Mouse (Mus musculus) embryonic facial prominence, embryonic 14.5 days (tissue): Measurements from ENCODE around the gene Cpne6. TPM values are rescaled to one million over a fixed set of nuclear protein-coding genes. Genes with fewer than 3 reads are reported as not detected.
A peak's percentile ranks its signal among the peaks of the same experiment; 100 is the strongest.

Source experiments
- ATAC-seq: fragments of 200-750 bp; cut with Nextera tagmentation; 2 replicates; pipeline ENCODE4 v1.8.0; 2017; ENCODE audit warnings: low read depth, moderate number of reproducible peaks, moderate TSS enrichment
- DNase-seq: peaks from one replicate; pipeline ENCODE4 v3.0.0-alpha.2; 2015; ENCODE audit warnings: low spot score
- H3K27ac ChIP-seq: fragments of 300-500 bp; sonication (generic); replicated peaks from 2 replicates; pipeline ENCODE4 v1.5.1; 2014; ENCODE audit warnings: low read depth, mild to moderate bottlenecking, low read length, moderate library complexity
- H3K27me3 ChIP-seq: fragments of 300-500 bp; sonication (generic); replicated peaks from 2 replicates; pipeline ENCODE4 v1.6.1; 2014; ENCODE audit warnings: low read length; ENCODE audit not compliant: control insufficient read depth, insufficient read depth
- H3K36me3 ChIP-seq: fragments of 300-500 bp; sonication (generic); 2 replicates; pipeline ENCODE4 v1.6.1; 2014; ENCODE audit warnings: low read length, mixed read lengths; ENCODE audit not compliant: control insufficient read depth, insufficient read depth
- H3K4me1 ChIP-seq: fragments of 300-500 bp; sonication (generic); 2 replicates; pipeline ENCODE4 v1.6.1; 2014; ENCODE audit warnings: antibody characterized with exemption, low read length; ENCODE audit not compliant: control insufficient read depth, insufficient read depth
- H3K4me2 ChIP-seq: fragments of 300-500 bp; sonication (generic); 2 replicates; pipeline ENCODE4 v1.6.1; 2014; ENCODE audit warnings: low read depth, mild to moderate bottlenecking, low read length, moderate library complexity, mixed read lengths
- H3K4me3 ChIP-seq: fragments of 300-500 bp; sonication (generic); 2 replicates; pipeline ENCODE4 v1.5.1; 2014; ENCODE audit warnings: low read depth, mild to moderate bottlenecking, low read length
- H3K9ac ChIP-seq: fragments of 300-500 bp; sonication (generic); 2 replicates; pipeline ENCODE4 v1.6.1; 2014; ENCODE audit warnings: low read depth, mild to moderate bottlenecking, low read length, moderate library complexity, mixed read lengths
- H3K9me3 ChIP-seq: fragments of 300-500 bp; sonication (generic); 2 replicates; pipeline ENCODE4 v1.6.1; 2016; ENCODE audit warnings: low read length; ENCODE audit not compliant: control insufficient read depth
- WGBS: fragments of 180-500 bp; shearing (Covaris S2); extraction: QIAGEN DNeasy Blood & Tissue Kit; methylation state at CpG from one replicate; pipeline ENCODE4 v1.1.7; 2014; 5-methylcytosine and 5-hydroxymethylcytosine counted together
- polyA plus RNA-seq: library from polyadenylated mRNA; unstranded; fragments of >200 nt; fragmentation: Nextera tagmentation; extraction: Ambion mirVana; gene quantifications from 2 replicates; pipeline ENCODE4 v1.2.1, GENCODE M21; 2014

Gene Cpne6
- polyA plus RNA-seq = 3.7 and 5.2 TPM in 2 replicates

DNA sequence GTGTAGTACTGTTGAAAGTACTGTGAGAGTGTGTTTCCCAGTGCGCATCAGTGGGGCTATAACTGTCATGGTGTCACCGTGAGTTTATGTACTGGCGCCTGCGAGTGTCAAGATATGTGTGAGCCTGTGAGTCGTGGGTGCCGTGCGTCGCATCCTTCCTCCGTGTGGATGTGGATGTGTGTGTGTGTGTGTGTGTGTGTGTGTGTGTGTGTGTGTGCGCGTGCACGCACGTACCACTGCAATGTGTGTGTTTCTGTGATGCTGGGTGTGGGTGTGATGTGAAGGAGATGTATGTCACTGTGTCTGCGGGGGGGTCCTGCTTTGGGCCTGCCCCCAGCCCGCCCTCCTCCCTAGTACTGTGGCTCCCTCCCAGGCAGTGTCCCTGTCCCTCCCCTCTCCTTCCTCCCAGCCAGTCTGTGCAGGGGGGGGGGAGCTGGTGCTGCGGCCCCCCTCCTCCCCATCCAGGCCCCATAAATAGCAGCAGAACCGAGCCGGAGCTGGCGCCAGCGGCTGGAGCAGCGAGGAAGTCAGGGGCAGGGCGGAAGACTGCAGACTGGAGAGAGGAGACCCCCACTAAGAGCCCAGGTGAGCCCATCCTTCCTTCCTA lies at the start of gene Cpne6:
Gene Cpne6 (plus strand): TSS at position 321 of the 607 bp plus-strand sequence.
- ATAC-seq (peak; percentile 24; the same call in 1 of the 2 replicates), DNase-seq (no peak)
- Histone ChIP-seq H3K4me3 (no peak within 1 kb of the TSS), H3K9ac (peak within 1 kb of the TSS; percentile 37; the same call in 1 of the 2 replicates), H3K9me3 (no peaks in the 10 kb centered on the region), H3K27ac (no peak within 1 kb of the TSS), H3K4me1 (no peaks in the 10 kb centered on the region; the same call in 1 of the 2 replicates), H3K36me3 (no peaks in the 10 kb centered on the region), H3K27me3 (no peaks in the 10 kb centered on the region; the same call in 1 of the 2 replicates), H3K4me2 (no peak within 1 kb of the TSS)
- 89% methylated on average over 11 of the region's 22 CpGs for WGBS

DNA sequence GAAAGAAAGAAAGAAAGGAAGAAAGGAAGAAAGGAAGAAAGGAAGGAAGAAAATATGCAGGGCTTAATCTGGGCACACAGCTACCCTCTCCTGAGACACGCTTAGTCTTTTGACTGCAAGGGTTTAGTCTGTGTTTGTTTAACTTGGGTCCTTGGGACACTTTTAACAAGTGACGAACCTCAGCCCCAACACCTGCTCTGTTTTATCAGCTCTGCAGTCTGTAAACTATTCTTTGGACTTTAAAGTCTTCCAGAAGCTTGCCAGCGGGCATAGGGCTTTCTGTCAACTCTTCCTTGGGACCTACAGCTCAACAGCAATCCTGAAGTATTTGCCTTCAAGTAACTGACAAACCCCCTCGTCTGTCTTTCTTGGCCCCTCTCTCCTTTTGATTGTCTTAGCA lies 48.5 kb upstream of the Cpne6 start:
- Histone ChIP-seq H3K9ac (no peak overlapping the region), H3K36me3 (no peaks in the 10 kb centered on the region), H3K27ac (no peak overlapping the region), H3K4me1 (no peaks in the 10 kb centered on the region), H3K4me2 (no peak overlapping the region), H3K4me3 (no peak overlapping the region), H3K27me3 (no peaks in the 10 kb centered on the region), H3K9me3 (no peaks in the 10 kb centered on the region)
- no peak for ATAC-seq
- WGBS = 53% methylated on average over 4 of the region's 4 CpGs
- DNase-seq = no peak

DNA sequence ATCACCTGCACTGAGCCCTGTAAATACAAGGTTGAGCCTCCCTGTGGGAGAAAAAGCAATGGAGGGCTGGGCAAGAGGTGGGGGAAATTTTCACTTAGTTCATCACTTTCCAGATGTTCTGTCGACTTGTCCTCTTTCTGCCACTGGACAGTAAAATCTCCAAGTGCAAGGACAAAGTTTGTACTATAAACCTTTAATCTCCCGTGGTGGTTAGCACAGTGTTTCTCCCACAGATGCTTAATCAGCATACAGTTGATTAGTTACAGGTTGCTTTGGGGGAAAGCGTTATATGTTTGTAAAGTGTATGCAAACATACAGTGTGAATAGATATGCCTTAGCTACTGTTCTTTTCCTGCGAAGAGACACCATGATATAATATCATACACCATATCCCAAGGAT lies 43.8 kb upstream of the Cpne6 start:
- H3K9ac ChIP-seq = no peak overlapping the region
- H3K36me3 ChIP-seq = no peaks in the 10 kb centered on the region
- 65% methylated on average over 4 of the region's 4 CpGs for WGBS
- peaks cover 5% of the 10 kb centered on the region; the same call in 1 of the 2 replicates for H3K4me1 ChIP-seq
- no peaks in the 10 kb centered on the region for H3K9me3 ChIP-seq
- H3K4me3 ChIP-seq = no peak overlapping the region
- ATAC-seq (no peak), DNase-seq (no peak)
- no peaks in the 10 kb centered on the region for H3K27me3 ChIP-seq
- H3K4me2 ChIP-seq = no peak overlapping the region
- H3K27ac ChIP-seq = no peak overlapping the region

DNA sequence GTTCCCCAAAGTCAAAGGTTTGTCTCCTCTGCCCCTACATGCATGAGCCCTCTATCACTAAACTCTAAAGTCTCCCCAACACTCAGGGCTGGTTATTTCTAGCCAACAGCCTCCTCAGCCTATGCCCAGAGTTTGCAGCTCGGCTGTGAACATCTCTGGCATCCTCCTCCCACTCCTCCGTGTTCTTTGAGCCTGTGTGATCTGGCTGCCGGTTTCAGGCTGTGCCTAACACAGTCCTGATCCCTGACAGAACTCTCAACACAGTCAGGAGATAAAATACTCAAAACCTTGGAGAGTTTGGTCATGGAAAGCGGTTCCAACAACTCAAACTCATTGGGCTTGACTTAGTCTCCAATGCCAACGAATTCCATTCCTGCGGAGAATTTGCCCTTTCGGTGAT lies 43.1 kb upstream of the Cpne6 start:
- H3K9ac ChIP-seq = no peak overlapping the region

DNA sequence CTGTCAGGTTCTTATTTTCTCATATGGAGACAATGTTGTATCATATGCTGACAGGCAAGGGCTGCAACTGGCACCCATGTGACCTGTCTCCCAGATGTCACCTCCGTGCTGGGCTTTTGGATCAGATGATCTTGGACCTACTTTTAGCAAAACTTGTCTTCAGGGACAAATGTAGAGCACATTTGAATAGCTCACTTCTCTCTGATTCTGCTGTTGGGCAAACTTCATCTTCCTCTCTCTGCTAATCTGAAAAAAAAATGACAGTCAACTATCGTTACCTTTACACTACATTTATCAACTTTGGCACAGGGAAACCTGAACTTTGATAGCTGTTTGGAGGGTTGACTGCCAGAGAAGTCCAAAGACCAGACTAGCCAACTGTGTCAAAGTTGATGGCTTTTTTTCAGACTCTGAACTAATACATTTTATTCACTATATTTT lies 41.9 kb upstream of the Cpne6 start:
- no peak for DNase-seq
- Histone ChIP-seq H3K36me3 (no peaks in the 10 kb centered on the region), H3K9me3 (no peaks in the 10 kb centered on the region), H3K4me2 (no peak overlapping the region), H3K27me3 (no peaks in the 10 kb centered on the region), H3K4me3 (no peak overlapping the region), H3K27ac (no peak overlapping the region), H3K9ac (no peak overlapping the region), H3K4me1 (peaks cover 5% of the 10 kb centered on the region; the same call in 1 of the 2 replicates)
- ATAC-seq = no peak
- WGBS = 82% methylated on average over 2 of the region's 2 CpGs

More for the DNA sequence above, 43.1 kb upstream of the Cpne6 start:
- no peak overlapping the region for H3K4me2 ChIP-seq
- no peaks in the 10 kb centered on the region for H3K36me3 ChIP-seq
- H3K4me3 ChIP-seq = no peak overlapping the region
- 73% methylated on average over 7 of the region's 7 CpGs for WGBS
- DNase-seq (no peak), ATAC-seq (no peak)
- no peaks in the 10 kb centered on the region for H3K9me3 ChIP-seq
- no peak overlapping the region for H3K27ac ChIP-seq
- peaks cover 5% of the 10 kb centered on the region; the same call in 1 of the 2 replicates for H3K4me1 ChIP-seq
- no peaks in the 10 kb centered on the region for H3K27me3 ChIP-seq

DNA sequence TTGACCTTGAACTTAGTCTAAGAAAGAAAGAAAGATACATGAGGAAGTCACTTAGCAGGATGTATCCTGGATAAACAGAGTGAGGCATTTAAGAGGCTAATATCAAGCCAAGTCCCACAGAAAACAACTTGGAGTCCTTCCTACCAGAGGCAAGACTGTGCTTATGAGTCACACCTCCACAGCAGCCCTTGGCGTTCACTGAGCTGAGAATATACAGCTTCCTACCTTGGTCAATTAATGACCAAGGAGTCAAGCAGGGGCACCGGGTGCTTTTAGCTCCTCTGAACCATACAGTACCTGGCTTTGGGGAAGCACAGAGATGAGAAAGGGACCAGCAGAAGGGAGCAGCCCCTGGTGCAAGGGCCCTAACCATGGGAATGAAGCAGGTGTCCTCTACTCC lies 41.2 kb upstream of the Cpne6 start:
- Histone ChIP-seq H3K36me3 (no peaks in the 10 kb centered on the region), H3K9me3 (no peaks in the 10 kb centered on the region), H3K27ac (no peak overlapping the region), H3K9ac (no peak overlapping the region), H3K4me1 (peaks cover 5% of the 10 kb centered on the region; the same call in 1 of the 2 replicates), H3K4me2 (no peak overlapping the region), H3K4me3 (no peak overlapping the region), H3K27me3 (no peaks in the 10 kb centered on the region)
- DNase-seq (no peak), ATAC-seq (no peak)
- 92% methylated on average over 2 of the region's 2 CpGs for WGBS

DNA sequence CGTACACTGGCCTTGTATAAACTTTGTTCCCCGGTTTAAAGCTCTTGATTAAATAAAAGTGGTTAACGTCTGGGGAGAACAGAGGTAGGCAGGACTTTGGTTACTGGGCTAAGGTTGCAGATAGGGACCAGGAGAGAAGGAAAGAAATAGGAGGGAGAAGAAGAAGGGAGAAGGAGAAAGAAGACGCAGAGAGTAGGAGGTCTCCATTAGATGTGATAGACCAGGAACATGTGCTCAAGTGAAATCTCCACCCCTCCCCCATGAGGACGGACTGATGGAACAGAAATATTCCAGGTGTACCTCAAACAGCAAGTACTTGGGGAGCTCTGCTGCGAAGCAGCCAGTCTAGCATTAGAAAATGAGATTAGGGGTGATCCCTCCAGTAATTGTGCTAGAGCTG lies 40.4 kb upstream of the Cpne6 start:
- Histone ChIP-seq H3K4me3 (no peak overlapping the region), H3K9me3 (no peaks in the 10 kb centered on the region), H3K4me2 (no peak overlapping the region), H3K4me1 (peaks cover 5% of the 10 kb centered on the region; the same call in 1 of the 2 replicates), H3K27ac (no peak overlapping the region), H3K36me3 (no peaks in the 10 kb centered on the region), H3K9ac (no peak overlapping the region), H3K27me3 (no peaks in the 10 kb centered on the region)
- DNase-seq (no peak), ATAC-seq (no peak)
- WGBS = 79% methylated on average over 6 of the region's 6 CpGs

DNA sequence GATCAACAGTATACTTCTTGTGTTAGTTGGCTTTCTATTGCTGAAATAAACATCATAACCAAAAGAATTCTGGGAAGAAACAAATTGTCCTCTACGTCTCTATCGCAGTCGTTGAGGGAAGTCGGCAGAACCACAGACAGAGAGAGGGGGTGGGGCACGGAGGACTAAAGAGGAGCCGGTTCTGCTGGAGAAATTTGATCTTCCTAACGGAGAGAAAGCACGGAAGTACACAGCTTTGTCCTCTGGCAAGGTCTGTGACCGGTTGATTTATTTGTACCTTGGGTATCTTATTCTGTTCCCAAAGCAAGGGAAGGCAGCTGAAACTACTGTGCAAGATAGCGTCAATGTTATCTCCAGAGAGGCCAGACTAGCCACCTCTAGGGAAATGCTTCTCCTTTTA lies 39.4 kb upstream of the Cpne6 start:
- WGBS = 4% methylated on average over 10 of the region's 10 CpGs
- Histone ChIP-seq H3K36me3 (no peaks in the 10 kb centered on the region), H3K27ac (no peak overlapping the region), H3K4me3 (no peak overlapping the region), H3K9ac (no peak overlapping the region), H3K4me1 (peaks cover 5% of the 10 kb centered on the region; the same call in 1 of the 2 replicates), H3K9me3 (no peaks in the 10 kb centered on the region), H3K27me3 (no peaks in the 10 kb centered on the region), H3K4me2 (peak overlapping the region; percentile 25)
- ATAC-seq (peak; percentile 78; the same call in 1 of the 2 replicates), DNase-seq (peak; percentile 62)

DNA sequence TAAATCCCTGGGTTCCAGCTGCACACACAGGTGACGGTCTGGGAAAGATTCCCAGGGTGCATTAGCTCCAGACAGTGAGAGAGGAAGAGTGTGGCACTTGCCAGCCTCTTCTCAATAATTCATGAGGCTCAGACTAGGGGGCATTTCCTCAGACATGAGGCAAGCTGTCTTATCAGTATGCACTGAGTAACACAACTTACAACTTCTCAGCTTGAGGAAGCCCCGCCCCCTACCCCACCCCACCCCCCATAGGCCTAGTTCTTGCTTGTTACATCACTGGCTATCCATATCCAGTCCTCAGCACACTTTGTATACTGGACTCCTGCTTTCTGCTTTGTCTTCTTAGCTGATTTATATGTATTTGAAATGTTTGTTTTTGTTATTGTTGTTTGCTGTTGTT lies 34.6 kb upstream of the Cpne6 start:
- H3K4me2 ChIP-seq = no peak overlapping the region
- H3K36me3 ChIP-seq = no peaks in the 10 kb centered on the region
- H3K27ac ChIP-seq = no peak overlapping the region
- DNase-seq = no peak
- no peak overlapping the region for H3K4me3 ChIP-seq
- no peaks in the 10 kb centered on the region for H3K27me3 ChIP-seq
- no peaks in the 10 kb centered on the region for H3K9me3 ChIP-seq
- no peak overlapping the region for H3K9ac ChIP-seq
- peaks cover 5% of the 10 kb centered on the region; the same call in 1 of the 2 replicates for H3K4me1 ChIP-seq
- no peak for ATAC-seq
- 47% methylated on average over 2 of the region's 2 CpGs for WGBS
